Mouse (Mus musculus): Measurements from ENCODE around the gene Cnih3. TPM values are rescaled to one million over a fixed set of nuclear protein-coding genes. Genes with fewer than 3 reads are reported as not detected.

The Cnih3 gene
- polyA plus RNA-seq, 1 experiment from 2014 or later, result not detected

DNA sequence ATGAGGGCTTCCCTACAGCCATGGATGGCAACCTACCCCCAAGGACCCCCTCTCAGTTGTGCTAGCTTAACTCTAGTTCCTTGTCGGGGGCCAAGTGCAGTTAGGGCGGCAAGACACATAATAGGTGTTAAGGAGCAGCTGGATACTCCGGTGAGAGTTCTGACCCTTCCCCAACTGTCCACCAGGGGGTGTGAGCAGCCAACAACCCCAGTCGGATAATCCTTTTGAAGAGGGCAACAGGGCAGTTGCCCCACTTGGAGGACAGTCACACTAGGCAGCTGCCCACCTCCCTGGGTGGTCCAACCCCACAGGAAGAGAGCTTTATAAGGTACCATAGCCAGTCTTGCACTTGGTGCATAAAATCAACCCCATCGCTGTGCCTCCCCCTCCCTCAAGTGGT lies 112.6 kb downstream of the Cnih3 start:
- Histone ChIP-seq H3K36me3 (ENCODE audit: inconsistent target) (no peaks in the 10 kb centered on the region), H3K79me2 (ENCODE audit: inconsistent target) (no peaks in the 10 kb centered on the region), H3K27ac (no peak overlapping the region), H3K4me3 (ENCODE audit: inconsistent target) (no peak overlapping the region)
- WGBS (ENCODE audit: missing documents), result 41% methylated on average over 5 of the region's 5 CpGs

- no peak overlapping the region for H3K4me3 ChIP-seq (ENCODE audit: inconsistent target)
- 92% methylated on average over 6 of the region's 6 CpGs for WGBS (ENCODE audit: missing documents)
- H3K27ac ChIP-seq, result no peak overlapping the region
- no peaks in the 10 kb centered on the region for H3K79me2 ChIP-seq (ENCODE audit: inconsistent target)
- no peaks in the 10 kb centered on the region for H3K36me3 ChIP-seq (ENCODE audit: inconsistent target)
These were observed 113.6 kb downstream of the Cnih3 start for GRCm38 (mm10) chr1:181466040-181466439.

GRCm38 (mm10) chr1:181466601-181467320 lies 114.3 kb downstream of the Cnih3 start:
- H3K36me3 ChIP-seq (ENCODE audit: inconsistent target), result no peaks in the 10 kb centered on the region
- 68% methylated on average over 17 of the region's 17 CpGs for WGBS (ENCODE audit: missing documents)
- no peaks in the 10 kb centered on the region for H3K79me2 ChIP-seq (ENCODE audit: inconsistent target)
- H3K4me3 ChIP-seq (ENCODE audit: inconsistent target), result no peak overlapping the region
- H3K27ac ChIP-seq, result no peak overlapping the region

DNA sequence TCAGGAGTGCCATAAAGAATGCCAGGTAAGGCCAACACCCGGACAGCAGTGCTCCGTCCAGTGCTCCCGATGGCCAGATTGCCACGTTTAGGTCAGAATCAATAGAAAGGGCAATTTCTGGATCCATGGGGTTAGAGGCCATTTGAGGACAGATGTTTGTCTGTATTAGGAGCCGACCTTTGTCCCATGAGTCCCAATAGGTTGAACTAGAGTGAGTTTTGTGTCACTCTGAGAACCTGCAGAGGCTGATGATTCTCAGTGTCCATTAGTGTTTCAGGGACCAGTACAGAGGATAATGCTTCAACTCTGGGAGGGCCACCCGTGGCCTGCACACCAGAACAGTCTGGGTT lies 114.9 kb downstream of the Cnih3 start:
- no peak overlapping the region for H3K27ac ChIP-seq
- H3K79me2 ChIP-seq (ENCODE audit: inconsistent target), result no peaks in the 10 kb centered on the region
- no peak overlapping the region for H3K4me3 ChIP-seq (ENCODE audit: inconsistent target)
- H3K36me3 ChIP-seq (ENCODE audit: inconsistent target), result no peaks in the 10 kb centered on the region
- 93% methylated on average over 6 of the region's 6 CpGs for WGBS (ENCODE audit: missing documents)

GRCm38 (mm10) chr1:181469415-181469814 lies 117.0 kb downstream of the Cnih3 start:
- Histone ChIP-seq H3K79me2 (ENCODE audit: inconsistent target) (no peaks in the 10 kb centered on the region), H3K36me3 (ENCODE audit: inconsistent target) (no peaks in the 10 kb centered on the region), H3K27ac (no peak overlapping the region), H3K4me3 (ENCODE audit: inconsistent target) (no peak overlapping the region)
- WGBS (ENCODE audit: missing documents), result 84% methylated on average over 8 of the region's 8 CpGs

DNA sequence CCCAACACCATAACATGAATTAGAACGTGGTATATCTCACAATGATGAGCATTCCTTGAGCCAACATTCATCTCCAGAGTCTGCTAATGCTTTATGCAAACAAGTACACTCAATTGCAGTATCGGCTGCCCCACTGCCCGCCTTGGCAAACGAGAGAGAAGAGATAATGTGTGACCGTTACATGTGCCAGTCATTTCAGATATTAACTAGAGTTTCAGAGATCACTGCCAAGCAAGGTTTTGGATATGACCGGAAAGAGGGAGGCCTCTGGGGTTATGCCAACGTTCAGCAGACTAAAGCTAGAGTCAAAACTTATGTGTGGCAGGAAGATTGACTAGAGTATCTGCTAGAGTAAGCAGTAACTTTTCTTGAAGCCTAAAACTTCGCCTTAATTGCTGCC lies 123.7 kb downstream of the Cnih3 start:
- H3K27ac ChIP-seq, result no peak overlapping the region
- no peaks in the 10 kb centered on the region for H3K79me2 ChIP-seq (ENCODE audit: inconsistent target)
- WGBS (ENCODE audit: missing documents), result 86% methylated on average over 8 of the region's 8 CpGs
- no peaks in the 10 kb centered on the region for H3K36me3 ChIP-seq (ENCODE audit: inconsistent target)
- H3K4me3 ChIP-seq (ENCODE audit: inconsistent target), result no peak overlapping the region

DNA sequence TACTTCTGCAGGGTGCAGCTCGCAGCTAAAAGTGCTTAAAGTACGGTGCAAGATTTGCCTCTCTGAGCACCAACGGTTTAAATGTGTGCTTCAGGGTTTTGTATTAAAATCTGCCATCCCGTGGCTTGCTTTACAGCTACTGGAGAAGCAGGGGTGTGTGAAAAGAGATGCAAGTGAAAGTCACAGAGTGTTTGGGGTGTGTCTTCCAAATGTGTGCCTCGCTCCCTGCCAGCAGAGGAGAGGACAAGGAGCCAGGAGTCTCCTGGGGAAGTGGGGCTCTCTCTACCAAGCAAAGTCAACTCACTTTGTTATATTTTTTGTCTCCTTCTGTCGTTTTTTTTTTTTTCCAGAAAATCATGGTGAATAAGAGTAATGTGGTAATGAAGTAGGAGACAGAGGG lies 124.1 kb downstream of the Cnih3 start:
- Histone ChIP-seq H3K36me3 (ENCODE audit: inconsistent target) (no peaks in the 10 kb centered on the region), H3K79me2 (ENCODE audit: inconsistent target) (no peaks in the 10 kb centered on the region), H3K27ac (no peak overlapping the region), H3K4me3 (ENCODE audit: inconsistent target) (no peak overlapping the region)
- WGBS (ENCODE audit: missing documents), result 89% methylated on average over 5 of the region's 6 CpGs

DNA sequence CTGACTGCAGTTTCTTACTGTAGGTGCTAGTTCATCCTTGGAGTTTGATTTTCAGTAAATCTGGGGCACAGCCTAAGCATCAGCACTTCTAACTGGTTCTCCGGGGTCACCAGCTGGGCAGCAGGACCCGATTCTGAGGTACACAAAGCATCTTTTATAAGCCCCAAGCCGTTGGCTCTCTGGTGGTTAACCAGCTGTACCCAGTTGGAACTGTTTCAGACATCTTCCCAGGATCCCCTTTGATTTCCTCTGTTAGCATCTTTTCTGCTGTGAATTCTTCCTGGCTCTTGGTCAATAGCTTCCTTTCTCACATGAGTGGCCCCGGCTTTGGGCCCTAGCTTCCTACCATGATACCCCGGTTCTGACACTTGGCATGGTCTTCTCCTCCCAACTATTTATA lies 132.3 kb downstream of the Cnih3 start:
- Histone ChIP-seq H3K27ac (no peak overlapping the region), H3K4me3 (ENCODE audit: inconsistent target) (no peak overlapping the region), H3K36me3 (ENCODE audit: inconsistent target) (no peaks in the 10 kb centered on the region), H3K79me2 (ENCODE audit: inconsistent target) (no peaks in the 10 kb centered on the region)
- WGBS (ENCODE audit: missing documents), result 76% methylated on average over 5 of the region's 5 CpGs

DNA sequence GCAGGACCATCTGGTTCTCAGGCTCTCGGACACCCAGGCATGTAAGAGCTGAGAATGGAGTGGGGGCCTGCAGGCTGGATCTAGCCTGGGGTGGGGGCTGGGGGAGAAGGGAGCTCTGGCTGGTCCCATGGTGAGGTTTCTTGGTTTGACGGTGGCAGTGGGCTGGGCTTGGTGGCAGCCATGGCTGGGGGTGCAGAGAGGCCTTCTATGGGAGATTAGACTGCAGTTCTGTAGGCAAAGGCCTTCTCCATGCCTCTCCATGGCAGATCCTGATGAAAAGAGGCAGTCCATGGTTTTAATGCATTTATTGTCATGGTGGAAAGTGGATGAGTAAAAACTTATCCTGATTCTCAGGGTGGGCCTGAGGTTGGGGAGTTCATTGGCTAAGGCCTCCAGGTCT lies 151.0 kb downstream of the Cnih3 start:
- H3K36me3 ChIP-seq (ENCODE audit: inconsistent target), result no peaks in the 10 kb centered on the region
- no peak overlapping the region for H3K27ac ChIP-seq
- H3K79me2 ChIP-seq (ENCODE audit: inconsistent target), result no peaks in the 10 kb centered on the region
- H3K4me3 ChIP-seq (ENCODE audit: inconsistent target), result no peak overlapping the region
- WGBS (ENCODE audit: missing documents), result 100% methylated on average over 2 of the region's 2 CpGs

DNA sequence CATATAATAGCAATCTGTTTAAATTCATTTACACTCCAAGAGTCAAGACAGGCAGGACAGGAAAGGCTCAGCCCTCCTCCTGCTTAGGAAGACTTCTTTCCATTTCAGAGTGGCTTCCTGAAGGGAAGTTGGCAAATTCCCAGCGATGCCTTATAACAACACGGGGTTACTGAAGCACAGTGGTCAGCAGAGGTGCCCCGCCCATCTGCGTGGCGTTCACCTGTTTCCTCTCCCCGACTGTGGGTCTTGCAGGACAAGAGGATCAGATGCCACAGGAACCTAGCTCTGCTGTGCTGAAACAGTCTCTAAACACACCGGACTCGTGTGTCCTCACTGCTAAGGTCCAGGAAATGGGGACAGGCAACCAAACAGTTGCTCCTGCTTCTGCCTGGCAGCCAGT lies 152.9 kb downstream of the Cnih3 start:
- Histone ChIP-seq H3K4me3 (ENCODE audit: inconsistent target) (no peak overlapping the region), H3K27ac (no peak overlapping the region), H3K79me2 (ENCODE audit: inconsistent target) (no peaks in the 10 kb centered on the region), H3K36me3 (ENCODE audit: inconsistent target) (no peaks in the 10 kb centered on the region)
- WGBS (ENCODE audit: missing documents), result 5% methylated on average over 8 of the region's 8 CpGs

Other genes starting within 250 kb of the Cnih3 start
- gene Nvl, start 208.4 kb upstream of the Cnih3 start, polyA plus RNA-seq (2018), result 7.3 to 14.3 TPM (median 11.7 TPM) in 3 replicates
- gene Cnih4, start 207.9 kb upstream of the Cnih3 start, polyA plus RNA-seq (2018), result 28.7 to 86.8 TPM (median 46.5 TPM) in 3 replicates
- 115 to 137 TPM (median 119 TPM) in 3 replicates for gene Wdr26, start 140.6 kb upstream of the Cnih3 start, polyA plus RNA-seq (2018)
- gene Ccdc121, start 158.8 kb downstream of the Cnih3 start, polyA plus RNA-seq (2018), result not detected in 3 replicates
- gene Dnah14, start 223.9 kb downstream of the Cnih3 start, polyA plus RNA-seq (2018), result not detected in 3 replicates